Mouse (Mus musculus) liver, embryonic 14.5 days (tissue): ENCODE measurements around the gene Xaf1.

ENCODE experiments used
- CTCF ChIP-seq: IDR thresholded peaks from 2 replicates; pipeline ENCODE4 v1.5.1; 2016; ENCODE audit warnings: antibody characterized with exemption, low read depth, control low read depth
- EP300 ChIP-seq: IDR thresholded peaks from 2 replicates; pipeline ENCODE4 v1.6.1; 2016; ENCODE audit warnings: antibody characterized with exemption, low read depth

- no peak for TF ChIP-seq CTCF
- no peak for TF ChIP-seq EP300
These were observed 50.8 kb downstream of the Xaf1 start for GRCm38 (mm10) chr11:72352272-72352671.
